Mouse (Mus musculus): Measurements from ENCODE around the gene Rnf19b. TPM values are rescaled to one million over a fixed set of nuclear protein-coding genes. Genes with fewer than 3 reads are reported as not detected.
A peak's percentile ranks its signal among the peaks of the same experiment; 100 is the strongest.

Rnf19b gene
- polyA plus RNA-seq, 1 experiment, result 28.2 TPM

DNA sequence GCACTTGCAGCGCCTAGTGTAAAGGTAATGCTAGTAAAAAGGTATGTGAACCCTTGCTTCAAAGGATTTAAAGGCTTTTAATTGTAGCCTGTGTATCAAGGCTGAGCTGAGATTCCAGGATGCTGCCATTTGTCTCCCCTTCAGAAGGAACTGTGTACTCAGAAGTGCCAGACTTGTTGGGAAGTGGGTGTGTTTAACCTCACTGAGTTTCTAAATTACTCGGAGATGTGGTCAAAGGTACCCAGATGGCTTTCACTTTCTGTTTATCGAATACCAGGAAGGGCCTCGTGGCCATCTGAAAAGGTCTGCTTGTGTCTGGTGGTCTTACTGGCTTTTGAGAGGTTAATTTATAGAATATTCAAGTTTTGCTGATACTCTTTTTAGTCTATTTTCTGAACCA lies 1.9 kb downstream of the Rnf19b start:
- DNase-seq, result peak; percentile 60
- H3K27ac ChIP-seq (ENCODE audit: insufficient read depth, low read depth, low read length), result no peak overlapping the region; the same call in 1 of the 2 replicates
- TF ChIP-seq POLR2A (IDR thresholded peaks at IDR 0.05; ENCODE audit: low read depth, low read length) (no peak), CTCF (conservative IDR thresholded peaks at IDR 0.05; ENCODE audit: insufficient read depth, insufficient read length, low read depth, low read length) (no peak)
- peak overlapping the region; percentile 21; the same call in 1 of the 2 replicates for H3K4me3 ChIP-seq (ENCODE audit: insufficient read depth, low read depth, low read length)
- H3K36me3 ChIP-seq (ENCODE audit: control insufficient read depth, insufficient read depth, low read length), result no peaks in the 10 kb centered on the region
- peaks cover 13% of the 10 kb centered on the region; the same call in 1 of the 2 replicates for H3K4me1 ChIP-seq (ENCODE audit: control insufficient read depth, insufficient read depth, low read length)
- H3K27me3 ChIP-seq (replicated peaks; ENCODE audit: control insufficient read depth, insufficient read depth, low read length), result no peaks in the 10 kb centered on the region
- WGBS, result 21% methylated on average over 4 of the region's 4 CpGs

DNA sequence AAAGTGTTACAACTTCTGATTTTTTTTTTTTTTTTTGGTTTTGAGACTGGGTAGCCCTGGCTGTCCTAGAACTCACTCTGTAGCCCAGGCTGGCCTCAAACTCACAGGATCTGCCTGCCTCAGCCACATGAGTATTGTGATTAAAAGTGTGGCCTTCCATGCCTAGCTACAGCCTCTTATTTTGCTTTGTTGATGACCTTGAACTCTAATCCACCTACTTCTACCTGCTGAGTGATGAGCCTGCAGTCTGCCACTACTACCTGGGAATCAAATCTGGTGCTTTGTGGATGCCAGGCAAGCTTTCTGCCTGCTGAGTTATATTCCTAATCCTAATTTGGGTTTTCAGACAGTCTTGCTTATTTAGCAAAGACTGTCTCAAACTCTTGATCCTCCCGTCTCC lies 3.4 kb downstream of the Rnf19b start:
- no peak for DNase-seq
- WGBS, result 98% methylated on average over 1 of the region's 1 CpGs
- no peak overlapping the region for H3K4me3 ChIP-seq (ENCODE audit: insufficient read depth, low read depth, low read length)
- H3K36me3 ChIP-seq (ENCODE audit: control insufficient read depth, insufficient read depth, low read length), result no peaks in the 10 kb centered on the region
- no peak for TF ChIP-seq CTCF (conservative IDR thresholded peaks at IDR 0.05; ENCODE audit: insufficient read depth, insufficient read length, low read depth, low read length)
- no peak for TF ChIP-seq POLR2A (IDR thresholded peaks at IDR 0.05; ENCODE audit: low read depth, low read length)
- H3K27me3 ChIP-seq (replicated peaks; ENCODE audit: control insufficient read depth, insufficient read depth, low read length), result no peaks in the 10 kb centered on the region
- no peak overlapping the region for H3K27ac ChIP-seq (ENCODE audit: insufficient read depth, low read depth, low read length)
- H3K4me1 ChIP-seq (ENCODE audit: control insufficient read depth, insufficient read depth, low read length), result peaks cover 13% of the 10 kb centered on the region; the same call in 1 of the 2 replicates

DNA sequence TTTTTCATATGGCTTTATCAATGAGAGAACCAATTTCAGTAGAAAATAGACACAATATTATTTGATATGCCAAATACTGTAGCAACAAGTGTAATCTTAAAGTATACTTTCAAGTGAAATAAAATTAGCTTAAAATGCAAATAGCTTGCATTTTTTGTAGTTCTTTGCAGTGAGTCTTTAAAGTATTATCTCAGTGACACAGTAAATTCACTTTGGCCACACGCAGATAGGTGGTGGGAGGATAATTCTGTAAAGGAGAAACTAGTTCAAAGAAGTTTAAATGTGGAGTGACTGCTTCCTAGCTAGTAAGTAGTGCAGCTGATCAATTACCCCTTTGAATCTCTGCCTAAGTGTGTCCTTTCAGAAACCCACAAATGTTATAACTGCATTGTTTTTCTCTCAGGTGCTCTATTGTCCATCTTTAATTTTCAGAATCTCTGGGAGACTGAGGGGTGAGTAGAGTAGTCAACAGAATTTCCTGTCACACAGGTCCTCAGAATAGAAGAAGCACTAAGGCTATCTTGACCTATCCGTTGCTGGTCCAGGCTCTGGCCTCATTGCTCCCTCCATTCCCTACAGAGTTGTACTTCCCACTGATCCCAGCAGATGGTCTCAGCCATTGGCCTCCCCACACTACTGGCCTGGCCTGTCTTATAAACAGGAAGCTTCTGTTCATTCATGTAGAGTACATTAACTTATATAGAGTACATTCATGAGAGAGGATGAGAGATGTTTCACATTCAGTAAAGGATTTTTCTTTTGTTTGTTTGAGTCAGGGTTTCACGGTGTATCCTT lies 4.4 kb downstream of the Rnf19b start:
- peaks cover 11% of the 10 kb centered on the region; the same call in 1 of the 2 replicates for H3K4me1 ChIP-seq (ENCODE audit: control insufficient read depth, insufficient read depth, low read length)
- H3K36me3 ChIP-seq (ENCODE audit: control insufficient read depth, insufficient read depth, low read length), result no peaks in the 10 kb centered on the region
- 83% methylated on average over 3 of the region's 3 CpGs for WGBS
- TF ChIP-seq POLR2A (IDR thresholded peaks at IDR 0.05; ENCODE audit: low read depth, low read length), result no peak
- TF ChIP-seq CTCF (conservative IDR thresholded peaks at IDR 0.05; ENCODE audit: insufficient read depth, insufficient read length, low read depth, low read length), result no peak
- H3K4me3 ChIP-seq (ENCODE audit: insufficient read depth, low read depth, low read length), result no peak overlapping the region
- no peak for DNase-seq
- H3K27ac ChIP-seq (ENCODE audit: insufficient read depth, low read depth, low read length), result no peak overlapping the region
- no peaks in the 10 kb centered on the region for H3K27me3 ChIP-seq (replicated peaks; ENCODE audit: control insufficient read depth, insufficient read depth, low read length)

DNA sequence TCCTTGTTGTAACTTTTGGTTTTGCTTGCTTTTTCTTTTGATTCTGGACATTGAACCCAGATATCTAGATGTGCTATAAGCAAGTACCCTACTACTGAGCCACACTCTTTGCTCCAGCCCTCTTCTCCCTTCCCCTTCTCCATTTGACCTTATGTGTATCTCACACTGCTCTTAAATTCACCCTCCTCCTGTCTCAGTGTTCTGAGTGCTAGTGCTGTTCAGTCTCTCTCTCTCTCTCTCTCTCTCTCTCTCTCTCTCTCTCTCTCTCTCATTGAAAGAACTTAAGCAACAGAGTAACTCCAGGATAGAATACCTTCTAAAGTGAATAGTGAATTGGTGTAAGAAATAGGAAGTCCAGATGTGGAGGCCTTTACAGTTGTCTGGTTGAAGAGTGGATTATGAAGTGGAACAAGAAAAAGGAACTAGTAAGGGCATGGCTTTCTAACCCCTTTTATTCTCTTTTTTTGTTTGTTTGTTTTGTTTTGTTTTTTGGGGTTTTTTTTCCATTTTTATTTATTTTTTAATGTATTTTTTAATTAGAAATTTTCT lies 7.7 kb downstream of the Rnf19b start:
- TF ChIP-seq CTCF (conservative IDR thresholded peaks at IDR 0.05; ENCODE audit: insufficient read depth, insufficient read length, low read depth, low read length) (no peak), POLR2A (IDR thresholded peaks at IDR 0.05; ENCODE audit: low read depth, low read length) (no peak)

DNA sequence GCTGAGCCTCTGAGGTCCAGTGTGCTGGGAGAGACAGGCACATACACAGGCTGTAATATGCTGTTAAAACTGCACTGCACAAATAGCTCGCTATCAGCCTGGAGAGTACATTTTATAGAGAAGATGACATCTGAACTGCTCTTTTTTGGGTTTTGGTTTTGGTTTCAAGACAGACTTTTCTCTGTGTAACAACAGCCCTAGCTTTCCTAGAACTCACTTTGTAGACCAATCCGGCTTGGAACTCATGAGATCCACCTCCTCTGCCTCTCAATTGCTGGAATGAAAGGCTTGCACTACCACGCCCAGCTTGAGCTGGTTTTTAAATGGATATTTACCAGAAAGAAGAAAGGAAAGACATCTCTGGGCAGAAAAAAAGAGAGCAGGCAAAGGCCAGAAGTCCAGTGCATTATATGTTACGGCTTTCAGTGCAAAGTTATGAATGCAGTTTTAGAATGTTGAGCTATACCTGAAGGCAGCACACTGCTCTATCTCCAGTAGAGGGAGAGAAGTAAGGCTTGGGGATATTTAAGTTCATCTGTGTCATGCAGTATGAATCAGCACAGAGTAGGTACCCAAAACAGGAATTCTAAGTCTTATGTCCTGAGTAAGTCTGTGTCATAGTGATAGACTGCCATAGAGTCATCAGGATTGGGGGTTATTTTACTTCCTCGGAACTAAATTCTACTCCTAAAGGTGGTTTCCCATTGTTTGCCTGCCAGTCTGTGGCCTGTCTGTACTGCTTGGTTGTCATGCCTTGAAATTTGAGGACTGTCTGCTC lies 9.8 kb downstream of the Rnf19b start:
- WGBS, result 71% methylated on average over 5 of the region's 5 CpGs

More for the DNA sequence above, 7.7 kb downstream of the Rnf19b start:
- Histone ChIP-seq H3K27ac (ENCODE audit: insufficient read depth, low read depth, low read length) (no peak overlapping the region), H3K36me3 (ENCODE audit: control insufficient read depth, insufficient read depth, low read length) (no peaks in the 10 kb centered on the region), H3K4me3 (ENCODE audit: insufficient read depth, low read depth, low read length) (no peak overlapping the region), H3K27me3 (replicated peaks; ENCODE audit: control insufficient read depth, insufficient read depth, low read length) (no peaks in the 10 kb centered on the region), H3K4me1 (ENCODE audit: control insufficient read depth, insufficient read depth, low read length) (no peaks in the 10 kb centered on the region; the same call in 1 of the 2 replicates)
- no peak for DNase-seq

DNA sequence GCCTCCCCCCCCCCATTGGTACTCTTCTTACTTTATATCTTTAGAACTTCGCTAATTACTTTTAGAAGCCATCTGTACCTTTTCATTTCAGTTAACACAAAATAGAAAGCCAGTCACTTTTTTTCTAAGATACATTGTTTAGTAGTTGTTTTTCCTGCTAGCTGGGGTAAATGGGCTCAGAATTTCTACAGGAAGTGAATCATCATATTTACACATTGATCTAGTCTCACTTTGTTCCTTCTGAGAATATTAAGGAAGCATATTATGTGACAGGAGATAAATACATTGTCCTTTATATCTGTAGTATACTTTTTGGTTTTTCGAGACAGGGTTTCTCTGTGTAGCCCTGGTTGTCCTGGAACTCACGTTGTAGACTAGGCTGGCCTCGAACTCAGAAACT lies 10.8 kb downstream of the Rnf19b start:
- H3K36me3 ChIP-seq (ENCODE audit: control insufficient read depth, insufficient read depth, low read length), result no peaks in the 10 kb centered on the region
- H3K27me3 ChIP-seq (replicated peaks; ENCODE audit: control insufficient read depth, insufficient read depth, low read length), result no peaks in the 10 kb centered on the region
- H3K4me3 ChIP-seq (ENCODE audit: insufficient read depth, low read depth, low read length), result no peak overlapping the region
- no peak for DNase-seq
- H3K27ac ChIP-seq (ENCODE audit: insufficient read depth, low read depth, low read length), result no peak overlapping the region
- TF ChIP-seq POLR2A (IDR thresholded peaks at IDR 0.05; ENCODE audit: low read depth, low read length) (no peak), CTCF (conservative IDR thresholded peaks at IDR 0.05; ENCODE audit: insufficient read depth, insufficient read length, low read depth, low read length) (no peak)
- WGBS, result 89% methylated on average over 4 of the region's 4 CpGs
- H3K4me1 ChIP-seq (ENCODE audit: control insufficient read depth, insufficient read depth, low read length), result no peaks in the 10 kb centered on the region; the same call in 1 of the 2 replicates

More for the DNA sequence above, 9.8 kb downstream of the Rnf19b start:
- Histone ChIP-seq H3K27me3 (replicated peaks; ENCODE audit: control insufficient read depth, insufficient read depth, low read length) (no peaks in the 10 kb centered on the region), H3K27ac (ENCODE audit: insufficient read depth, low read depth, low read length) (no peak overlapping the region), H3K36me3 (ENCODE audit: control insufficient read depth, insufficient read depth, low read length) (no peaks in the 10 kb centered on the region), H3K4me1 (ENCODE audit: control insufficient read depth, insufficient read depth, low read length) (no peaks in the 10 kb centered on the region; the same call in 1 of the 2 replicates), H3K4me3 (ENCODE audit: insufficient read depth, low read depth, low read length) (no peak overlapping the region)
- DNase-seq, result no peak
- no peak for TF ChIP-seq POLR2A (IDR thresholded peaks at IDR 0.05; ENCODE audit: low read depth, low read length)
- no peak for TF ChIP-seq CTCF (conservative IDR thresholded peaks at IDR 0.05; ENCODE audit: insufficient read depth, insufficient read length, low read depth, low read length)

Measured in kidney, adult 2 months (tissue).